Mouse (Mus musculus) CH12.LX (cell line): ENCODE data around the gene Best2.

ENCODE experiments used
- CHD2 ChIP-seq: IDR thresholded peaks from 2 replicates; pipeline ENCODE4 v1.6.1; 2011; ENCODE audit warnings: low read length, improper control_type of control experiment
- CTCF ChIP-seq, 2 experiments: IDR thresholded peaks in 1 of 2; conservative IDR thresholded peaks in 1 of 2; 2 replicates each; pipeline ENCODE4 v1.5.1; 2011 to 2012; ENCODE audit warnings: low read depth in 2 of 2, low read length in 2 of 2, improper control_type of control experiment in 1 of 2, inconsistent platforms in 1 of 2, mild to moderate bottlenecking in 1 of 2, moderate library complexity in 1 of 2
- E2F4 ChIP-seq: IDR thresholded peaks from 2 replicates; pipeline ENCODE4 v1.6.1; 2011; ENCODE audit warnings: low read depth, low read length, improper control_type of control experiment; ENCODE audit not compliant: insufficient replicate concordance
- ELF1 ChIP-seq: IDR thresholded peaks from 2 replicates; pipeline ENCODE4 v1.6.1; 2014; ENCODE audit warnings: low read depth, mild to moderate bottlenecking, inconsistent platforms, low read length, improper control_type of control experiment
- EP300 ChIP-seq: IDR thresholded peaks from 2 replicates; pipeline ENCODE4 v1.6.1; 2011; ENCODE audit warnings: low read length, improper control_type of control experiment
- ETS1 ChIP-seq: conservative IDR thresholded peaks from 2 replicates; pipeline ENCODE4 v1.6.1; 2012; ENCODE audit warnings: low read depth, mild to moderate bottlenecking, inconsistent platforms, low read length, improper control_type of control experiment, moderate library complexity
- POLR2A ChIP-seq: IDR thresholded peaks from 2 replicates; pipeline ENCODE4 v1.6.1; 2011; ENCODE audit warnings: low read depth, mild to moderate bottlenecking, improper control_type of control experiment, low read length
- SIN3A ChIP-seq: IDR thresholded peaks from 2 replicates; pipeline ENCODE4 v1.6.1; 2012; ENCODE audit warnings: low read length, improper control_type of control experiment, inconsistent platforms
- TCF12 ChIP-seq: IDR thresholded peaks from 2 replicates; pipeline ENCODE4 v1.6.1; 2014; ENCODE audit warnings: low read depth, mild to moderate bottlenecking, inconsistent platforms, low read length, improper control_type of control experiment
- USF1 ChIP-seq: IDR thresholded peaks from 2 replicates; pipeline ENCODE4 v1.6.1; 2014; ENCODE audit warnings: low read depth, mild to moderate bottlenecking, inconsistent platforms, low read length, improper control_type of control experiment
- ZKSCAN1 ChIP-seq: IDR thresholded peaks from 2 replicates; pipeline ENCODE4 v1.6.1; 2012; ENCODE audit warnings: low read depth, inconsistent platforms, low read length, improper control_type of control experiment, borderline replicate concordance
- ZNF384 ChIP-seq: IDR thresholded peaks from 2 replicates; pipeline ENCODE4 v1.6.1; 2012; ENCODE audit warnings: low read depth, low read length, improper control_type of control experiment, inconsistent platforms

DNA sequence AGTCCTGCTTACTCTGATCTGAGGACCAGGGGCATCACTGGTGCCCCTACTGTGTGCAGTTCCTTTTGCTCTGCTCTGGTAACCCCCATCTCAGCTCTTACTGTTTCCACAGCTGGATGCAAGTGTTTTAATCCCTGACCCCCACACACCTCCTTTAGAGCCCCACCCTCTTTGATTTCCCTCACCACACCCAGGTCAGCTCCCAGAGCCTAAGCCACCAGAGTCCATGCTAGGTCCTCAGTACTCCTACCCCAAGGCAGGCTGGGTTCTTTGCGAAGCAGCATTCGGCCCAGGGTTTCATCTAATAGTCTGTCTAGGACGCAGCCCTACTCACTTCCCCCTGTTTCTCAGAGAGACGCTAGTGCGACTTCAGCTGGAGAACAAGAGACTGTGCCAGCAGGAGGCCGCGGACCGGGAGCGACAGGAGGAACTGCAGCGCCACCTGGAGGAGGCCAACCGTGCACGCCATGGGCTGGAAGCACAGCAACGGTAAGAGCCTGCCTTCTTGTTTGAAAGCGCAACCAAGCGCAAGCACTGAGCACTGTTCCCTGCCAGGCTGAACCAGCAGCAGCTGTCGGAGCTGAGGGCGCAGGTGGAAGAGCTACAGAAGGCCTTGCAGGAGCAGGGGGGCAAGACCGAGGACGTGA lies 16.6 kb downstream of the Best2 start:
- TF ChIP-seq CTCF (conservative IDR thresholded peaks at IDR 0.05 in 1 of 2, IDR thresholded peaks at IDR 0.05 in 1 of 2; ENCODE audit: low read depth in 2 of 2, low read length in 2 of 2) (peak; percentile 27 to 98; a peak in 3 of 4 replicates), POLR2A (no peak), EP300 (no peak), E2F4 (no peak), ZKSCAN1 (no peak), ZNF384 (no peak), ELF1 (no peak), ETS1 (no peak), TCF12 (peak; percentile 28; the same call in 1 of the 2 replicates), USF1 (no peak), SIN3A (no peak), CHD2 (no peak)
